17 mouse cellular contexts compared by ENCODE assay signal in the genomic region with DNA sequence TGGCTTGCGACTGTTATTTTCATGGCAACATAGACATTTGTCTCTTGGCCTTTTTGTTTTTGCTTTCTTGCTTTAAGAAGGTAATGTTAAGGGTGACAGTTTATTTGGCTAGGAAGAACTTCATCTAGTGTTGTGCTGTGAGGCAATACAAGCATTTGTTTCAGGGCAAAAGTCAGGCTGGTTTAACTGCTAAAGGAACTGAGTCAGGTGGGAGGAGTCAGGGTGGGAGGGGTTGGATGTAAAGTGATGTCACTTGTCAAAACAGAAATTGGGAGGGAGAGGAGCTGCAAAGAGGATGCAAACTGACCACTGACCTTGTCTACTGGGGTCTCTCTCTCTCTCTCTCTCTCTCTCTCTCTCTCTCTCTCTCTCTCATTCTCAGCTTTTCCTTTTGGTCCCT. TPM values are rescaled to one million over a fixed set of nuclear protein-coding genes. Genes with fewer than 3 reads are reported as not detected.
DNase-seq lines count a peak whose midpoint lies in the region; ATAC-seq and TF ChIP-seq lines count a peak whose summit lies in the region.
"Had no signal": no experiment of that assay in that cellular context is flagged by ENCODE, and none has a peak within 500 bp of the region (broad histone marks: within the 10 kb centered on the region; RNA-seq: fewer than 3 reads in every experiment).

No protein-coding gene starts in this region.

- no peak overlapping the region for H3K4me3 ChIP-seq in lung, adult 2 months (replicated peaks; ENCODE audit: extremely low read depth, low read depth, low read length)
- H3K4me3 ChIP-seq in bone marrow macrophage, adult 2 months (ENCODE audit: insufficient read depth, low read length) = peak overlapping the region; percentile 4; the same call in 1 of the 2 replicates
- H3K4me3 ChIP-seq in midbrain, embryonic 16.5 days (ENCODE audit: low read depth, low read length) = no peak overlapping the region
- H3K4me3 ChIP-seq: embryonic facial prominence, embryonic 12.5 days; forebrain, embryonic 15.5 days; limb, embryonic 13.5 days had no signal

- no peaks in the 10 kb centered on the region for H3K9me3 ChIP-seq in midbrain, embryonic 16.5 days (replicated peaks; ENCODE audit: control insufficient read depth, low read length, poor library complexity, severe bottlenecking)
- H3K9me3 ChIP-seq: embryonic facial prominence, embryonic 12.5 days; forebrain, embryonic 15.5 days; limb, embryonic 13.5 days had no signal

- 95% methylated on average over 1 of the region's 1 CpGs for WGBS in lung, adult 2 months
- 93% methylated on average over 1 of the region's 1 CpGs for WGBS in midbrain, embryonic 16.5 days

- peak overlapping the region; percentile 34 for H3K27ac ChIP-seq in bone marrow macrophage, adult 2 months (ENCODE audit: insufficient read depth, low read depth, low read length)
- H3K27ac ChIP-seq in midbrain, embryonic 16.5 days (ENCODE audit: low read length) = no peak overlapping the region
- H3K27ac ChIP-seq: embryonic facial prominence, embryonic 12.5 days; forebrain, embryonic 15.5 days; limb, embryonic 13.5 days had no signal

- no peak for ATAC-seq in midbrain, embryonic 16.5 days
- ATAC-seq: forebrain, embryonic 15.5 days had no signal

- peaks cover 2% of the 10 kb centered on the region; the same call in 1 of the 2 replicates for H3K36me3 ChIP-seq in midbrain, embryonic 16.5 days (ENCODE audit: control insufficient read depth, insufficient read depth, low read length)
- H3K36me3 ChIP-seq: embryonic facial prominence, embryonic 12.5 days; forebrain, embryonic 15.5 days had no signal

- TF ChIP-seq CTCF in lung, adult 2 months (IDR thresholded peaks at IDR 0.05; ENCODE audit: insufficient read depth, low read length) = no peak
- TF ChIP-seq CTCF in bone marrow macrophage, adult 2 months (IDR thresholded peaks at IDR 0.05; ENCODE audit: low read depth, low read length) = no peak

- H3K4me2 ChIP-seq in midbrain, embryonic 16.5 days (ENCODE audit: low read length) = peak overlapping the region; percentile 5; the same call in 1 of the 2 replicates
- H3K4me2 ChIP-seq: embryonic facial prominence, embryonic 12.5 days; forebrain, embryonic 15.5 days; limb, embryonic 13.5 days had no signal

- H3K27me3 ChIP-seq in midbrain, embryonic 16.5 days (ENCODE audit: control insufficient read depth, insufficient read depth, low read depth, low read length) = no peaks in the 10 kb centered on the region
- H3K27me3 ChIP-seq: embryonic facial prominence, embryonic 12.5 days; forebrain, embryonic 15.5 days; limb, embryonic 13.5 days had no signal

- peaks cover 2% of the 10 kb centered on the region for H3K4me1 ChIP-seq in lung, adult 2 months (ENCODE audit: control insufficient read depth, insufficient read depth, low read length)
- peaks cover 18% of the 10 kb centered on the region for H3K4me1 ChIP-seq in bone marrow macrophage, adult 2 months (ENCODE audit: control insufficient read depth, insufficient read depth, low read length)
- peaks cover 26% of the 10 kb centered on the region for H3K4me1 ChIP-seq in midbrain, embryonic 16.5 days (ENCODE audit: control insufficient read depth, insufficient read depth, low read length)

- no peak for TF ChIP-seq POLR2A in lung, adult 2 months (IDR thresholded peaks at IDR 0.05; ENCODE audit: borderline replicate concordance, extremely low read depth, low read depth, low read length)
- TF ChIP-seq POLR2A in bone marrow macrophage, adult 2 months (IDR thresholded peaks at IDR 0.05; ENCODE audit: borderline replicate concordance, low read depth, low read length) = no peak

- peak; percentile 4 for DNase-seq in lung, postnatal 10 days
- no peak for DNase-seq in lung, adult 2 months
- peak; percentile 44 for DNase-seq in NIH3T3 (ENCODE audit: low read depth)
- DNase-seq in heart, postnatal 14 days = no peak
- DNase-seq in kidney, postnatal 36 days = no peak
- DNase-seq: cerebellum, postnatal 14 days; heart, postnatal 10 days; layer of hippocampus, postnatal 36 days; right cerebral cortex, postnatal 25 days had no signal

- intact Hi-C loops in heart, postnatal 14 days (cut with DNase I) = loop anchor here (10.0 kb wide), 1 partner anchor 104 kb away; no protein-coding TSS in a partner anchor

- H3K9ac ChIP-seq in midbrain, embryonic 16.5 days (ENCODE audit: low read depth, low read length) = no peak overlapping the region
- H3K9ac ChIP-seq: embryonic facial prominence, embryonic 12.5 days; forebrain, embryonic 15.5 days; limb, embryonic 13.5 days had no signal

RNA-seq across cellular contexts. Expression of a gene that starts 2.7 kb away (rescaled TPM):
- polyA plus RNA-seq in lung, adult 2 months (2012; rRNA removed) = 0.14 and 0.20 TPM in 2 replicates
- 1.9 and 2.7 TPM in 2 replicates for polyA plus RNA-seq in bone marrow macrophage, adult 2 months (2012; ENCODE audit: insufficient read depth, insufficient read length, missing spikeins)
- polyA plus RNA-seq in midbrain, embryonic 16.5 days (2015; fragmentation: Nextera tagmentation; extraction: Ambion mirVana) = not detected in 2 replicates
- under 1 TPM; 0.07 to 0.14 TPM for total RNA-seq in heart, postnatal 14 days (2021)
- polyA plus RNA-seq: embryonic facial prominence, embryonic 12.5 days; forebrain, embryonic 15.5 days; kidney, embryonic 14.5 days; limb, embryonic 13.5 days; lung, embryonic 16.5 days; stomach, embryonic 14.5 days had no signal

RNA-seq across cellular contexts. Expression of a gene that starts 7.0 kb away (rescaled TPM):
- 4.1 and 5.1 TPM in 2 replicates for polyA plus RNA-seq in lung, adult 2 months (2012; rRNA removed)
- 62.7 and 64.1 TPM in 2 replicates for polyA plus RNA-seq in bone marrow macrophage, adult 2 months (2012; ENCODE audit: insufficient read depth, insufficient read length, missing spikeins)
- 11.4 and 11.6 TPM in 2 replicates for polyA plus RNA-seq in midbrain, embryonic 16.5 days (2015; fragmentation: Nextera tagmentation; extraction: Ambion mirVana)
- total RNA-seq in heart, postnatal 14 days (2021) = 1 to 10 TPM; 4.1 to 4.3 TPM

Comparison
In these comparisons a context has a peak if more than half of its experiments do, and no peak if none do; other contexts are left out.
1. DNase-seq: peak in lung, postnatal 10 days (single experiment) and NIH3T3 (single experiment); none in lung, adult 2 months (single experiment), heart, postnatal 14 days (0 of 2) and kidney, postnatal 36 days (0 of 2).